Mouse (Mus musculus) MN1 (cell line): ENCODE data around the gene Mprip.
"Not testable (repeated sequence)": the region's sequence is repeated elsewhere in the genome, so short reads cannot be mapped to it uniquely, and the experiment has no call there.

Experiments
- DNase-seq: peaks from one replicate; pipeline ENCODE4 v3.0.0-alpha.2; 2016; ENCODE audit warnings: low spot score

Gene Mprip

GRCm38 (mm10) chr11:59655337-59655736 lies 5.8 kb upstream of the Mprip start:
- no peak for DNase-seq

GRCm38 (mm10) chr11:59656016-59656415 lies 5.1 kb upstream of the Mprip start:
- DNase-seq, result no peak

GRCm38 (mm10) chr11:59661601-59662248 lies 620 bp downstream of the Mprip start:
- peak; percentile 49 for DNase-seq

- peak; percentile 99 for DNase-seq
Observed at GRCm38 (mm10) chr11:59662249-59662788, 1.2 kb downstream of the Mprip start.

GRCm38 (mm10) chr11:59662877-59663775 lies 2.0 kb downstream of the Mprip start:
- peak; percentile 48 for DNase-seq

GRCm38 (mm10) chr11:59663776-59664320 lies 2.7 kb downstream of the Mprip start:
- DNase-seq, result no peak

GRCm38 (mm10) chr11:59664818-59665217 lies 3.7 kb downstream of the Mprip start:
- peak; percentile 23 for DNase-seq

- no peak for DNase-seq
Observed at GRCm38 (mm10) chr11:59671049-59671693, 10.1 kb downstream of the Mprip start.

GRCm38 (mm10) chr11:59674013-59674412 lies 12.9 kb downstream of the Mprip start:
- no peak for DNase-seq

GRCm38 (mm10) chr11:59674746-59675145 lies 13.6 kb downstream of the Mprip start:
- DNase-seq, result not testable (repeated sequence)

- no peak for DNase-seq
Observed at GRCm38 (mm10) chr11:59677767-59678166, 16.7 kb downstream of the Mprip start.

GRCm38 (mm10) chr11:59678693-59679092 lies 17.6 kb downstream of the Mprip start:
- no peak for DNase-seq

GRCm38 (mm10) chr11:59680111-59680510 lies 19.0 kb downstream of the Mprip start:
- DNase-seq, result no peak

GRCm38 (mm10) chr11:59684956-59685355 lies 23.9 kb downstream of the Mprip start:
- DNase-seq, result no peak

GRCm38 (mm10) chr11:59694533-59694932 lies 33.4 kb downstream of the Mprip start:
- peak; percentile 83 for DNase-seq

- peak; percentile 17 for DNase-seq
Observed at GRCm38 (mm10) chr11:59695550-59695949, 34.4 kb downstream of the Mprip start.

- DNase-seq, result no peak
Observed at GRCm38 (mm10) chr11:59697572-59697971, 36.5 kb downstream of the Mprip start.

- no peak for DNase-seq
Observed at GRCm38 (mm10) chr11:59700787-59701186, 39.7 kb downstream of the Mprip start.

GRCm38 (mm10) chr11:59705113-59705512 lies 44.0 kb downstream of the Mprip start:
- DNase-seq, result no peak

- no peak for DNase-seq
Observed at GRCm38 (mm10) chr11:59707481-59707880, 46.4 kb downstream of the Mprip start.

GRCm38 (mm10) chr11:59707931-59708611 lies 47.0 kb downstream of the Mprip start:
- peak; percentile 89 for DNase-seq
